Mouse (Mus musculus): ENCODE measurements around the gene Thap11.

GRCm38 (mm10) chr8:105853178-105853577 lies 1.8 kb upstream of the Thap11 start, which contains the start of gene Cenpt:
- TF ChIP-seq CTCF (IDR thresholded peaks at IDR 0.05; ENCODE audit: low read depth, low read length): no peak
- TF ChIP-seq POLR2A (IDR thresholded peaks at IDR 0.05; ENCODE audit: borderline replicate concordance, low read depth, low read length): no peak
